Mouse (Mus musculus): Measurements from ENCODE around the gene Prss38.

Prss38 gene

GRCm38 (mm10) chr11:59324777-59325176, 50.7 kb downstream of the Prss38 start:
- in situ Hi-C loops (cut with MboI), result no loop called here

DNA sequence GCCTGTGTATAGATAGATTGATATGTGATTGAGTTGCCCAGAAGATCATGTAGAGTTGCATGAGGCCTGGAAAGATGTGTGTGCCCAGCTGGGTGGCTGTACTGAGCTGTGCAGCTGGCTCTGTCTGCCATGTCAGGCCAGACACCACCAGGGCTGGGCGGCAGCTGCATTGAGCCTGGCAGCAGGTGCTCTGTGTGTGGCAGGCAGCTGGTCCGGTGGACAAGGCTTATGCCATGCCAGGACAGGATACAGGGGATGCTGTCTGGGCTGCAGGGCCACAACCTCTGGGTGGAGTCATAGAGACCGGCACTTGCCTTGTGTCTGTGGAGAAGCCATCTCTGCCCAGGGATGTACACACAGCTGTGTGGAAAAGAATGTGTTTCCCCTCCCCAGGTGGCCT, 52.5 kb downstream of the Prss38 start:
- in situ Hi-C loops (cut with MboI), result no loop called here

Measured in mature B cell (primary cell).